Mouse (Mus musculus): ENCODE measurements at regions not wholly inside any gene's neighbourhood (a gene's known extent, or its start where the extent isn't known, plus 50 kb on each side); places are given as distances from the start of the nearest gene placed in this dataset.
"Not testable (repeated sequence)": the region's sequence is repeated elsewhere in the genome, so short reads cannot be mapped to it uniquely, and the experiment has no call there.

DNA sequence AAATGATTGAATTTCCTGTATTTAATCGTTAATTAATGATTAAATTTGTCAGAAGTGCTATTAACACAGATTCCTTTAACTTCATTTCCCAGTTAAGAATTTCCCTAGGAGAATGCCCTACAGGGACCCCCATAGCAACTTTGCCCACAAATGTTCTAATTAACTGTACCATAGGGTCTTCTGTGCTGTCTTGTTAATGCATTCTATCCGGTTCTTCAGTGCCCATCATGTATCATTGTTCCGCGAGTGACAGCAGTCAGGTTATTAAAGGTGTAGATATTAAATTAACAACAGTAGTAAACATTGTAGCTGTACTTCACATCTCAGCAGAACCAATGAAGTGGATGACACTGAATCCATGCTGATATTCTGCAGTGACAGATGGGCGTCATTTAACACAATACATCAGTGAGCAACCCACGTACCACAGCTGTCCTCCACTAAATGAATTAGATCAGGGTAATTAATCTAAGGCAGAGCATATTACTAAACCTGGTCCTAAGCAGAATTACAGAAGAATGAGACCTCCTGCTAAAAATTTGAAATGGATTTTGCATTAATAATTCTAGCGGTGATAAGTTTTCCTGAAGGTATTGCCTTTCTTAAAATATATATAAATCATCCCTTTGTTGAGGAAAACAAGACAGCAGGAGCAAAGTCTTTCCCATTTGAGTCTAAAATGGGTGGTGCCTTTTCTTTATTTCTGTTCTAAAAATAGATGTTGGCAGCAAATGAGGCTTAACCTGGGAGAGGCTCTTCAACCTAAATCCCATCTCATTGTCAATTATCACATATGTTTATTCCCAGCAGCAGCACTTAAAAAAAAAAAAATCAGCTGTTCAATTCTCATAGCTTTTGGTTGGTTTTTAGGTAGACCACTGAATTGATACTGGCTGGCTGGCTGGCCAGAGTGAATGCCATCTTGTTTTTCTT is 872.3 kb downstream of the Nxph1 start:
- Histone ChIP-seq H3K27me3 (no peaks in the 10 kb centered on the region), H3K4me3 (no peak overlapping the region), H3K36me3 (ENCODE audit: poor library complexity, severe bottlenecking) (no peaks in the 10 kb centered on the region), H3K9me3 (replicated peaks) (no peaks in the 10 kb centered on the region), H3K9ac (no peak overlapping the region), H3K4me2 (no peak overlapping the region), H3K27ac (no peak overlapping the region), H3K4me1 (no peaks in the 10 kb centered on the region)
- peak; percentile 82; the same call in 1 of the 2 replicates for ATAC-seq
- WGBS = 69% methylated on average over 7 of the region's 7 CpGs

DNA sequence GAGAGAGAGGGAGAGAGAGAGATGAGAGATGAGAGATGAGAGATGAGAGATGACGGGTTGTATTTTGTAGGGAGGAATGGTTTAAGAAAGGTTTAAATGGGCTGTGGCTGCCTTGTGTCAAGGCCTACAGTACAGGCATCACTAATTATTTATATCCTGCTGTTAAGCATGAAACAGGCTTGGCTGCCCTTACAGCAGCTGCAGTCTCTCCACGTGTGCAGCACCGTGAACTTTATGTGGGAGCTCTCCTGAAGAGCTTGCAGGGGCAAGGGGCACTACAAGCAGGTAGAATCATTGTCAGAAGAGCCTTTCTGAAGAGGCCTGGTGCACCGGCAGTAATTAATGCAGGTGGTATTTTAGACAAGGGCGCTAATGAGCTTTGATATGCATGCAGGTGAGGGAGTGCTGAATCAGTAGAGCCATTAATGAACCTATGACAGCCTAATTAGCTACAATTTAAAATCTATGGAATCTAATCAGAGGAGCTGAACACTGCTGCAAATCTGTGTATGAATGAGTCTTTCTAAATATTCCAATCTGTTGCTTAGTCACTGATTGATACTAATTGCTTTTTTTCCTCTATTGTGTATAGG is 886.7 kb downstream of the Nxph1 start:
- H3K27me3 ChIP-seq = no peaks in the 10 kb centered on the region
- no peak overlapping the region for H3K4me3 ChIP-seq
- H3K9me3 ChIP-seq (replicated peaks) = no peaks in the 10 kb centered on the region
- WGBS = 12% methylated on average over 5 of the region's 5 CpGs
- peaks cover 5% of the 10 kb centered on the region for H3K4me1 ChIP-seq
- H3K4me2 ChIP-seq = no peak overlapping the region
- peak; percentile 91 for ATAC-seq
- no peaks in the 10 kb centered on the region for H3K36me3 ChIP-seq (ENCODE audit: poor library complexity, severe bottlenecking)
- H3K27ac ChIP-seq = peak overlapping the region; percentile 51
- no peak overlapping the region for H3K9ac ChIP-seq

DNA sequence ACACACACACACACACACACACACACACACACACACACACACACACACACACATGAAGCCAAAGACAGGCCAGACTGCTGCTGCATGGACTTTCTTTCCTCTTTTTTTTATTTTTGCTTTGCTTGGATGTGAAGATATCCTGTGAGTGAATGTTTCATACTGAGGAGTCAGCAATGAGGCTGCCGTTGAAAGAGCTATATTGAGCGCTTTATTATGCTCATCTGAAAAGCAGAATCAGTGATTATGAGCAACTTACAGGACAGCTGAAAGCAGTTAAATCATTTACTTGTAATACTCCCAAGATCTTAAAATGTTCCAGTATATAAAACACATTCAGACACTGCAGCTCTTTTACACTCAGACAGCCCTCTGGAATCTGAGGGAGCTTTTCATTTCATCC is 894.2 kb downstream of the Nxph1 start:
- 67% methylated on average over 2 of the region's 2 CpGs for WGBS
- Histone ChIP-seq H3K27ac (no peak overlapping the region), H3K4me3 (no peak overlapping the region), H3K4me1 (no peaks in the 10 kb centered on the region), H3K36me3 (ENCODE audit: poor library complexity, severe bottlenecking) (no peaks in the 10 kb centered on the region), H3K4me2 (no peak overlapping the region), H3K9ac (no peak overlapping the region), H3K27me3 (no peaks in the 10 kb centered on the region), H3K9me3 (replicated peaks) (no peaks in the 10 kb centered on the region)
- ATAC-seq = no peak

DNA sequence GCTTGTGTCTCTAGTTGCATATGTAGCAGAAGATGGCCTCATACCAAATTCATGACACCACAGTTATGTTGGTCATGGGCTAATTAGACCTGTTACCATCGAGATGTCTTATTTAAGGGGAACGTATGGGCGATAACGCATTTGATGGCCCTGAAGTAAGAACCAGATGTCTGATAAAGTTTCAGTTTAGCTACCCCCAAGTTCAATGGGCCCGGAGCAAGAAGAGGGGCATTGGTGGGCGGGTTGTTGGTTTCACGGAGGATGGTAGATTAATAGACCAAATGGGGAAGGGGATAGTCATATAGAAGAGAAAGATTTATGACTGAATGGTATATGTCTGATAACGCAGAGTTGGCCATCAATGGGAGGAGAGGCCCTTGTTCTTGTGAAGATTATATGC is 941.6 kb downstream of the Nxph1 start:
- not testable (repeated sequence) for H3K36me3 ChIP-seq (ENCODE audit: poor library complexity, severe bottlenecking); H3K4me3 ChIP-seq; H3K27me3 ChIP-seq; H3K9me3 ChIP-seq (replicated peaks); H3K27ac ChIP-seq; H3K4me2 ChIP-seq; H3K4me1 ChIP-seq; H3K9ac ChIP-seq
- 91% methylated on average over 8 of the region's 8 CpGs for WGBS
- ATAC-seq = peak; percentile 100

Data from forebrain, embryonic 13.5 days (tissue).